Mouse (Mus musculus) midbrain, postnatal 0 days (tissue): ENCODE measurements at regions not wholly inside any gene's neighbourhood (a gene's known extent, or its start where the extent isn't known, plus 50 kb on each side); places are given as distances from the start of the nearest gene placed in this dataset.

Source experiments
- ATAC-seq: fragments of 200-750 bp; cut with Nextera tagmentation; 2 replicates; pipeline ENCODE4 v1.8.0; 2017; ENCODE audit warnings: moderate number of reproducible peaks, mild to moderate bottlenecking, moderate TSS enrichment, moderate library complexity; ENCODE audit not compliant: low FRiP score
- DNase-seq: peaks from one replicate; pipeline ENCODE4 v3.0.0-alpha.2; 2015; ENCODE audit warnings: low spot score
- H3K27ac ChIP-seq: fragments of 300-500 bp; sonication (generic); 2 replicates; pipeline ENCODE4 v1.5.1; 2014; ENCODE audit warnings: low read depth, mild to moderate bottlenecking, low read length, mixed read lengths
- H3K27me3 ChIP-seq: fragments of 300-500 bp; sonication (generic); 2 replicates; pipeline ENCODE4 v1.6.1; 2014; ENCODE audit warnings: low read length, control low read depth, mixed read lengths; ENCODE audit not compliant: insufficient read depth
- H3K36me3 ChIP-seq: fragments of 300-500 bp; sonication (generic); 2 replicates; pipeline ENCODE4 v1.6.1; 2014; ENCODE audit warnings: low read length, control low read depth, mixed read lengths; ENCODE audit not compliant: insufficient read depth
- H3K4me1 ChIP-seq: fragments of 300-500 bp; sonication (generic); 2 replicates; pipeline ENCODE4 v1.6.1; 2014; ENCODE audit warnings: mild to moderate bottlenecking, control low read depth, antibody characterized with exemption, low read length, mixed read lengths; ENCODE audit not compliant: insufficient read depth
- H3K4me2 ChIP-seq: fragments of 300-500 bp; sonication (generic); 2 replicates; pipeline ENCODE4 v1.6.1; 2014; ENCODE audit warnings: low read depth, mild to moderate bottlenecking, low read length, mixed read lengths; ENCODE audit not compliant: poor library complexity, severe bottlenecking
- H3K4me3 ChIP-seq: fragments of 300-500 bp; sonication (generic); 2 replicates; pipeline ENCODE4 v1.5.1; 2014; ENCODE audit warnings: low read depth, mild to moderate bottlenecking, low read length, moderate library complexity
- H3K9ac ChIP-seq: fragments of 300-500 bp; sonication (generic); replicated peaks from 2 replicates; pipeline ENCODE4 v1.6.1; 2014; ENCODE audit warnings: mild to moderate bottlenecking, low read length, moderate library complexity, mixed read lengths; ENCODE audit not compliant: poor library complexity, severe bottlenecking
- H3K9me3 ChIP-seq: fragments of 300-500 bp; sonication (generic); 2 replicates; pipeline ENCODE4 v1.6.1; 2016; ENCODE audit warnings: low read length, control low read depth
- CTCF ChIP-seq: IDR thresholded peaks from 2 replicates; pipeline ENCODE4 v1.5.1; 2016; ENCODE audit warnings: antibody characterized with exemption, mild to moderate bottlenecking
- WGBS: fragments of 180-500 bp; shearing (Covaris S2); extraction: QIAGEN DNeasy Blood & Tissue Kit; methylation state at CpG from one replicate; pipeline ENCODE4 v1.1.7; 2014; 5-methylcytosine and 5-hydroxymethylcytosine counted together

DNA sequence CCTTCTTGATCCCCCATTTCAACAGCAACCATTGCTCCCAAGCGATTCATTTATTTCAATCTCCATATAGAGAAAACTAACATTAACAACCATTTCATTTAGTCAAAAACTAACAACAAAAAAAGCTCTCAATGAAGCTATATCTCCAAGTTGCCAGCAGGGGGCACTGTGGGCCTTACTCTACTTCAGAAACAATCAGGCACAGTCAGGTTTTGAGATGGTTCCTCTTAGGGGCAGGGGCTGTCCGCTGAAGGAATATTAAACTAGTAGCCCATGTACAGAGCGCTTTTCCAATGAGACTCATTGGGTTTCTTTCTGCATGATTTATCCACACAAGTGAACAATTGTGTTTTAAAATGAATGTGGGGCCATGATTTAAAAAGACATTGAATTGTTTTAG is 385.7 kb upstream of the Trpc7 start:
- H3K36me3 ChIP-seq, result no peaks in the 10 kb centered on the region
- no peaks in the 10 kb centered on the region; the same call in 1 of the 2 replicates for H3K27me3 ChIP-seq
- ATAC-seq (no peak), DNase-seq (peak; percentile 87)
- H3K9ac ChIP-seq, result no peak overlapping the region
- H3K4me1 ChIP-seq, result no peaks in the 10 kb centered on the region
- no peaks in the 10 kb centered on the region for H3K9me3 ChIP-seq
- WGBS, result 29% methylated on average over 3 of the region's 3 CpGs
- no peak overlapping the region for H3K4me2 ChIP-seq
- no peak overlapping the region for H3K27ac ChIP-seq
- no peak overlapping the region for H3K4me3 ChIP-seq
- peak; percentile 92 for TF ChIP-seq CTCF

- Histone ChIP-seq H3K27me3 (no peaks in the 10 kb centered on the region; the same call in 1 of the 2 replicates), H3K4me2 (no peak overlapping the region), H3K27ac (no peak overlapping the region), H3K9ac (no peak overlapping the region), H3K9me3 (no peaks in the 10 kb centered on the region), H3K4me3 (no peak overlapping the region), H3K4me1 (no peaks in the 10 kb centered on the region), H3K36me3 (no peaks in the 10 kb centered on the region)
- 7% methylated on average over 2 of the region's 2 CpGs for WGBS
- ATAC-seq (no peak), DNase-seq (peak; percentile 55)
- peak; percentile 74 for TF ChIP-seq CTCF
Measured at GRCm38 (mm10) chr13:57278580-57278979, 382.8 kb upstream of the Trpc7 start.

- ATAC-seq, result no peak
Measured at GRCm38 (mm10) chr13:57277076-57277475, 381.3 kb upstream of the Trpc7 start.

DNA sequence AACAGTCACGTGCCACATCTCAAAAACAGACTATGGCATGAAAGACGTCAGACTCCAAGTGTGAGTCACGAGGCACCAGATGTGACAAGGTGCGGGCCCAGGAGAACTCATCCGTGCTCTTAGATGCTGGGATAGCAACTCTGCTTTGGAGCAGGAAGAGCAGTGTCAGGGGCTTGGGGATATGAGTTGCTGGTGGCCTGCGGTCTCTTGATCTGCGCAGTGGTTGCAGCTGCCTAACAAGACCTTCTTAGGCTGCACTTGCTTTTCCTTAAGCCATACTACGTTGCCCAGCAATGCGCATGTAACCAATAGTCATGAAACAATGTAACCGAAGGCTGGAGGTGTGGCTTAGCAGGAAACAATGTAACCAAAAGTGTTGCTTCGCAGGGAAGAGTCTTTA is 380.1 kb upstream of the Trpc7 start:
- Histone ChIP-seq H3K9ac (no peak overlapping the region), H3K9me3 (no peaks in the 10 kb centered on the region), H3K4me1 (no peaks in the 10 kb centered on the region), H3K27me3 (no peaks in the 10 kb centered on the region), H3K4me2 (no peak overlapping the region), H3K4me3 (no peak overlapping the region), H3K36me3 (no peaks in the 10 kb centered on the region), H3K27ac (no peak overlapping the region)
- DNase-seq (no peak), ATAC-seq (no peak)
- WGBS, result 90% methylated on average over 11 of the region's 11 CpGs
- no peak for TF ChIP-seq CTCF

More at GRCm38 (mm10) chr13:57277076-57277475, 381.3 kb upstream of the Trpc7 start:
- Histone ChIP-seq H3K4me1 (no peaks in the 10 kb centered on the region), H3K9ac (no peak overlapping the region), H3K9me3 (no peaks in the 10 kb centered on the region), H3K4me3 (no peak overlapping the region), H3K4me2 (no peak overlapping the region), H3K36me3 (no peaks in the 10 kb centered on the region), H3K27me3 (no peaks in the 10 kb centered on the region), H3K27ac (no peak overlapping the region)
- peak; percentile 62 for TF ChIP-seq CTCF
- peak; percentile 71 for DNase-seq
- 46% methylated on average over 4 of the region's 4 CpGs for WGBS

DNA sequence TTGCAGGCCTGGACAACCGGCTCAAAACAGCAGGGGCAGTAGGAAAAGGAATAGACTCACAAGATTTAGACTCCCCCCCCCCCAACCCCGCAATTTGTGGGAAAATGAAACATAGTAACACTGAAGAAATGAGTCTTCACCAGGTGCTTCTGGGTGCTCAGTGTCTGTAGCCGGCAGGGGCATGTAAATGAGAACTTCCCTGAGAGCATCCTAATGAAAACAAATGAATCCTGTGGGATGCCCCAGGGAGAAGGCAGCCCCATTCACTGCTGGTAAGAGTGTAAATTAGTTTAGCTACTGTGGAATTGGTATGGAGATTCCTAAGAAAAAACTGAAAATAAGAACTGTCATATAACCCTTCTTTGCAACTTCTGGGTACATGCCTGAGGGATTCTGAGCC is 377.8 kb upstream of the Trpc7 start:
- WGBS, result 21% methylated on average over 3 of the region's 3 CpGs
- H3K4me1 ChIP-seq, result no peaks in the 10 kb centered on the region
- H3K27ac ChIP-seq, result no peak overlapping the region
- no peak overlapping the region for H3K4me3 ChIP-seq
- no peak for ATAC-seq
- no peaks in the 10 kb centered on the region for H3K36me3 ChIP-seq
- H3K9me3 ChIP-seq, result no peaks in the 10 kb centered on the region
- H3K4me2 ChIP-seq, result no peak overlapping the region
- H3K9ac ChIP-seq, result no peak overlapping the region
- TF ChIP-seq CTCF, result no peak
- no peak for DNase-seq
- no peaks in the 10 kb centered on the region for H3K27me3 ChIP-seq

GRCm38 (mm10) chr13:57269614-57270013 is 373.8 kb upstream of the Trpc7 start:
- H3K9me3 ChIP-seq, result no peaks in the 10 kb centered on the region
- no peak overlapping the region for H3K27ac ChIP-seq
- ATAC-seq, result peak; percentile 70; the same call in 1 of the 2 replicates
- WGBS, result 15% methylated on average over 8 of the region's 8 CpGs
- no peak overlapping the region for H3K4me3 ChIP-seq
- no peak overlapping the region for H3K4me2 ChIP-seq
- no peaks in the 10 kb centered on the region for H3K36me3 ChIP-seq
- peak; percentile 97 for TF ChIP-seq CTCF
- peak; percentile 76 for DNase-seq
- no peak overlapping the region for H3K9ac ChIP-seq
- H3K27me3 ChIP-seq, result no peaks in the 10 kb centered on the region
- no peaks in the 10 kb centered on the region for H3K4me1 ChIP-seq
